Mouse (Mus musculus): Measurements from ENCODE around the gene Prrc2b.

The Prrc2b gene

GRCm38 (mm10) chr2:32282727-32283126 lies 131.8 kb downstream of the Prrc2b start:
- peak; percentile 92 for DNase-seq (ENCODE audit: low spot score)

GRCm38 (mm10) chr2:32283986-32284385 lies 133.1 kb downstream of the Prrc2b start:
- no peak for DNase-seq (ENCODE audit: low spot score)
